Mouse (Mus musculus) embryonic facial prominence, embryonic 13.5 days (tissue): ENCODE measurements around the gene Sdf4. TPM values are rescaled to one million over a fixed set of nuclear protein-coding genes. Genes with fewer than 3 reads are reported as not detected.
A peak's percentile ranks its signal among the peaks of the same experiment; 100 is the strongest.

Experiments
- ATAC-seq: fragments of 200-750 bp; cut with Nextera tagmentation; 2 replicates; pipeline ENCODE4 v1.8.0; 2017; ENCODE audit warnings: low read depth; ENCODE audit not compliant: insufficient number of reproducible peaks, insufficient read depth, low FRiP score, low TSS enrichment
- H3K27ac ChIP-seq: fragments of 300-500 bp; sonication (generic); 2 replicates; pipeline ENCODE4 v1.5.1; 2015; ENCODE audit warnings: moderate library complexity, mild to moderate bottlenecking, inconsistent platforms
- H3K27me3 ChIP-seq: fragments of 300-500 bp; sonication (generic); 2 replicates; pipeline ENCODE4 v1.6.1; 2015; ENCODE audit warnings: mild to moderate bottlenecking, inconsistent platforms
- H3K36me3 ChIP-seq: fragments of 300-500 bp; sonication (generic); 2 replicates; pipeline ENCODE4 v1.6.1; 2015; ENCODE audit warnings: mild to moderate bottlenecking, inconsistent platforms
- H3K4me1 ChIP-seq: fragments of 300-500 bp; sonication (generic); 2 replicates; pipeline ENCODE4 v1.6.1; 2015; ENCODE audit warnings: inconsistent platforms
- H3K4me2 ChIP-seq: fragments of 300-500 bp; sonication (generic); 2 replicates; pipeline ENCODE4 v1.6.1; 2015; ENCODE audit warnings: moderate library complexity, mild to moderate bottlenecking, inconsistent platforms
- H3K4me3 ChIP-seq: fragments of 300-500 bp; sonication (generic); 2 replicates; pipeline ENCODE4 v1.5.1; 2015; ENCODE audit warnings: mild to moderate bottlenecking, inconsistent platforms
- H3K9ac ChIP-seq: fragments of 300-500 bp; sonication (generic); 2 replicates; pipeline ENCODE4 v1.6.1; 2015; ENCODE audit warnings: mild to moderate bottlenecking, inconsistent platforms
- H3K9me3 ChIP-seq: fragments of 300-500 bp; sonication (generic); 2 replicates; pipeline ENCODE4 v1.6.1; 2016; ENCODE audit warnings: inconsistent platforms
- WGBS: fragments of 180-500 bp; shearing (Covaris S2); methylation state at CpG from one replicate; pipeline ENCODE4 v1.1.7; 2015; ENCODE audit warnings: mixed read lengths; 5-methylcytosine and 5-hydroxymethylcytosine counted together
- polyA plus RNA-seq: library from polyadenylated mRNA; unstranded; fragments of >200 nt; fragmentation: Nextera tagmentation; extraction: Ambion mirVana; gene quantifications from 2 replicates; pipeline ENCODE4 v1.2.1, GENCODE M21; 2015

The Sdf4 gene
- 154 and 156 TPM in 2 replicates for polyA plus RNA-seq

DNA sequence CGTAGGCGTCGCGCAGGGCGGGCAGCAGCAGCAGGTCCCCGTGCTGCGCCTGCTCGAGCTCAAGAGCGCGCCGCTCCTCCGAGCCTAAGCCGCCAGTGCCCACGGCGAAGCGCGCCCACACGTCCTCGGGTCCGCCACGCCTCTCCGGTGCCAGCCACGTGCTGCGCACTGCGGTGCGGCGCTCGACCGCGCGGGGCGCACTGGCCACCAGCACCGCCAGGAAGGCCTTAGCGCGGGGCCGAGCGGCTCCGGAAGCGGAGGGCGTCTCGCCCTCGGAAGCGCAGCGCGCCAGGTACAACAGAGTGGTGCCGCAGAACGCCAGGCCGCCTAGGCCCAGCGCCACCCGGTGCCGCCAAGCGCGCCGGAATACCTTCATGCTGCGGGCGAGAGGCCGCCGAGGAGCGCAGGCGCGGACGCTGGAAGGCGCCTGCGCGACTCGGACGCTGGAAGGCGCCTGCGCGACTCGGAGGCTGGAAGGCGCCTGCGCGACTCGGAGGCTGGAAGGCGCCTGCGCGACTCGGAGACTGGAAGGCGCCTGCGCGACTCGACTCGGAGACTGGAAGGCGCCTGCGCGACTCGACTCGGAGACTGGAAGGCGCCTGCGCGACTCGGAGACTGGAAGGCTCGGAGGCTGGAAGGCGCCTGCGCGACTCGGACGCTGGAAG lies at the start of gene Sdf4, which contains the start of gene B3galt6:
TSS of gene Sdf4 (plus strand) at position 632 of the 665 bp plus-strand sequence.
TSS of gene B3galt6 (minus strand) at position 409 of the 665 bp plus-strand sequence.
- peak within 1 kb of the TSS; percentile 97 for H3K27ac ChIP-seq
- peaks cover 28% of the 10 kb centered on the region for H3K36me3 ChIP-seq
- H3K9me3 ChIP-seq = no peaks in the 10 kb centered on the region
- H3K27me3 ChIP-seq = no peaks in the 10 kb centered on the region
- peaks cover 24% of the 10 kb centered on the region for H3K4me1 ChIP-seq
- 1% methylated on average over 99 of the region's 99 CpGs for WGBS
- H3K9ac ChIP-seq = peak within 1 kb of the TSS; percentile 91
- peak within 1 kb of the TSS; percentile 98 for H3K4me2 ChIP-seq
- ATAC-seq = peak; percentile 85
- peak within 1 kb of the TSS; percentile 90 for H3K4me3 ChIP-seq

DNA sequence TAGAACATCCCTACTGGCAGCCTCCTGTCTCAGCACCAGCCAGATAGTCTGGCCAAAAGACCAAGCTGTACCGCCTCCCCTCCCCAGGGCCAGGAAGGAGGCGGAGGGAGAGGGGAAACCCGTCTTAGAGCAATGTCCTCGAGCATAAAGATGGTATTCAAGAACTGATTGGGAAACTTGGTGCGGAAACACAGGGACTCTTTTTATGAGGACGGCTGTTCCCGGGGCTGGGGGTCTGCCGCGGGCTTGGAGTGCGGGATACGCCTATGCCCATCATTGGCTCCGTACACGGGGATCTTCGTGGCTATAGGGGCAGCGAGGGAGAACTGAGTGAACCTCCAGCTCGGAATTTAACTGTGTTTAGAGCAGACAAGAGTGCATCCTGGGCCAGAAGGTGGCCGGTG lies 49.6 kb upstream of the Sdf4 start:
- peak overlapping the region; percentile 93 for H3K4me3 ChIP-seq
- H3K4me2 ChIP-seq = peak overlapping the region; percentile 94
- H3K9me3 ChIP-seq = no peaks in the 10 kb centered on the region
- peaks cover 16% of the 10 kb centered on the region for H3K4me1 ChIP-seq
- H3K9ac ChIP-seq = peak overlapping the region; percentile 95
- peaks cover 16% of the 10 kb centered on the region for H3K36me3 ChIP-seq
- under 1% methylated on average over 17 of the region's 17 CpGs for WGBS
- H3K27ac ChIP-seq = peak overlapping the region; percentile 81
- ATAC-seq = no peak
- no peaks in the 10 kb centered on the region for H3K27me3 ChIP-seq

DNA sequence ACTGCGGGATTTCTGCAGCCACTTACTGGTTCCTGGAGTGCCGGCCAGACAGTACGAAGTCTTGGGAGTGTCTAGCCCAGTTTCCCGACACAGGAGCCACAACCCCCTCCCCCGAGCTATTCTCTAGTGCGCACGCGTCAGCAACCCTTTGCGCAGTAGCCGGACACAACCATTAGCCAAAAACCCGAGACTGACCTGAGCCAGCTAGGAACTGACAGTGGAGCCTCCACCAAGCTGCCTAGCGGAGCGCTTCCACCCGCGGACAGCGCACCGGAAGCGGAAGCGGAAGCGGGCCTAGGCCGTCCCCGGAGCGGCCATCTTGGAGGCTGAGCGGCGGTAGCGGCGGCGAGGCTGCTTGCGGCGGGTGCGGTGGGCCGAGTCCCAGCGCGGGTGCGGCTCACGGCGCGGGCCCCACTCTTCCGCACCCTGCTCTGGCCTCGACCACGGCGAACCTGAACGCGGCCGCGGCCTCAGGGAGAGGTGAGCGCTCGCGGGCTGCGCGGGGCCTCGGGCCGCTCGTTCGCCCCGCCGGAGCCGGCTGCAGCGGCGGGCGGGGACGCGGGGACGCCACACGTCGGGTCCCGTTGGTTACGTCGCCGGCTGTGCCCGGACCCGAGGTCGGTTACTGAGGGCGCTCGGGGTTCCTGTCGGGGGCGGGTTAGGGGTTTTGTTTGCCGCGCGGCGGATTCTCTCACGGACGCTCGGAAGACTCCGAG lies 49.0 kb upstream of the Sdf4 start, which contains the start of gene Ube2j2:
TSS of gene Ube2j2 (plus strand) at position 298 of the 716 bp plus-strand sequence.
- peak within 1 kb of the TSS; percentile 95 for H3K9ac ChIP-seq
- H3K27ac ChIP-seq = peak within 1 kb of the TSS; percentile 81
- H3K4me3 ChIP-seq = peak within 1 kb of the TSS; percentile 93
- H3K9me3 ChIP-seq = no peaks in the 10 kb centered on the region
- peaks cover 16% of the 10 kb centered on the region for H3K4me1 ChIP-seq
- peak; percentile 97 for ATAC-seq
- under 1% methylated on average over 85 of the region's 85 CpGs for WGBS
- no peaks in the 10 kb centered on the region for H3K27me3 ChIP-seq
- peak within 1 kb of the TSS; percentile 94 for H3K4me2 ChIP-seq
- H3K36me3 ChIP-seq = peaks cover 22% of the 10 kb centered on the region

DNA sequence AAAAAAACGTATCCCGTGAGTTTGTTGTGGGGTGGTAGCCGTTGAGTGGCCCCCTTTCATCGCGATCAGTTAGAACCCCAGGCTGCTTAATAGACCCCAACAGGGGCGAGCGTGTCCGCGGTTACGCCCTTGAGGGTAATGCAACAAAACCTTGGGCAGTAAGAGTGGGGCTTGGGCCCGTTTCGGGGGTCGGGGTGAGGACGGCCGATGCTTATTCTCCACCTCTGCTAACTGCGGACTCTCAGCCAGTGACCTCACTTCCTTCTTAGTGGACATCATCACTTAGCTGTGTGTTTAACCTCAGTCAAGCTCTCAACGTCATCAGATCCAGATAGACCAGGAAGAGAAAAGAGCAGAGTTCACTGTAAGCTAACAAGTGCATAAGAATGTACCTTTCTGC lies 48.4 kb upstream of the Sdf4 start:
- H3K9me3 ChIP-seq = no peaks in the 10 kb centered on the region
- H3K36me3 ChIP-seq = peaks cover 28% of the 10 kb centered on the region
- ATAC-seq = no peak
- H3K27ac ChIP-seq = peak overlapping the region; percentile 75; the same call in 1 of the 2 replicates
- no peaks in the 10 kb centered on the region for H3K27me3 ChIP-seq
- peaks cover 16% of the 10 kb centered on the region for H3K4me1 ChIP-seq
- WGBS = 1% methylated on average over 17 of the region's 17 CpGs
- H3K4me2 ChIP-seq = peak overlapping the region; percentile 94
- H3K9ac ChIP-seq = peak overlapping the region; percentile 95
- peak overlapping the region; percentile 93 for H3K4me3 ChIP-seq

DNA sequence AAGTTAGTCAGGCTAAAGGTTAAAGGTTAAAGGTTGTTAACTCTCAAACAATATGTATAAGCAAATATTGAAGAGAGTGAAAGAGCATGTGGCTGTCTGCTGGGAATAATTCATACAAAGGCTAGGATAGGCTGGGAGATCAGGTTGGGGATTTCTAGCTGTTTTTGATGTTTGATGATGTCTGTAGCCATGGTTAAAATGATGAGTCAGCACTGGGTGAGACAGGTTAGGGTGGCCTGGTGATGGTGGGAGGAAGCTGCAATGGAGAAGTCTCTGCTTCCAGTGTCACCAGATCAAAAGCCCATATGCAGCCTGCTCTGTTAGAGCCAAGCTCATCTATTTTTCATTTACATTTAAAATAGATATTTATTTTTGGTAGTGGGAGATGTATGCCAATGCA lies 45.6 kb upstream of the Sdf4 start:
- H3K4me3 ChIP-seq = no peak overlapping the region
- no peaks in the 10 kb centered on the region for H3K27me3 ChIP-seq
- no peak overlapping the region for H3K9ac ChIP-seq
- no peak overlapping the region for H3K27ac ChIP-seq
- H3K36me3 ChIP-seq = peaks cover 56% of the 10 kb centered on the region
- no peak for ATAC-seq
- no peak overlapping the region for H3K4me2 ChIP-seq
- H3K9me3 ChIP-seq = no peaks in the 10 kb centered on the region
- H3K4me1 ChIP-seq = peaks cover 16% of the 10 kb centered on the region

DNA sequence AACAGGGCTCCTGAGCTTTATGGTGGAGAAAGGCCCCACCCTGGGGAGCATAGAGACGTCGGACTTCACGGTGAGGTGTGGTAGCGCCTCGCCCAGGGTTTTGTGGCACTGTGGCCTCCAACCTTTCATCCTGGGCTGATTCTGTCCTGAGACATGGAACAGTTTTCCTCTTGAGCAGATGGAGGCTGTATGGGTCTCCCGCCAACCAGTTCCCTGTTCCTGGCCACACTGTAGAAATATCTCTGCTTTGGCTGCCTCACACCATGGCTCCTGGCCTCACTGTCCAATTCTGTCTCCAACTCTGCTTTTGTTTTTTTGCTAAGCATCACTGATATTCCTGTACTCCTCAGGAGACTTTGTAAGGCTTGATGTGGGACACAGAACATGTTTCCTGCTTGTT lies 37.2 kb upstream of the Sdf4 start:
- Histone ChIP-seq H3K27me3 (no peaks in the 10 kb centered on the region), H3K27ac (no peak overlapping the region), H3K4me1 (no peaks in the 10 kb centered on the region), H3K9ac (no peak overlapping the region), H3K9me3 (no peaks in the 10 kb centered on the region), H3K4me2 (no peak overlapping the region), H3K4me3 (no peak overlapping the region), H3K36me3 (peaks cover 83% of the 10 kb centered on the region)
- 94% methylated on average over 6 of the region's 6 CpGs for WGBS
- ATAC-seq = no peak

DNA sequence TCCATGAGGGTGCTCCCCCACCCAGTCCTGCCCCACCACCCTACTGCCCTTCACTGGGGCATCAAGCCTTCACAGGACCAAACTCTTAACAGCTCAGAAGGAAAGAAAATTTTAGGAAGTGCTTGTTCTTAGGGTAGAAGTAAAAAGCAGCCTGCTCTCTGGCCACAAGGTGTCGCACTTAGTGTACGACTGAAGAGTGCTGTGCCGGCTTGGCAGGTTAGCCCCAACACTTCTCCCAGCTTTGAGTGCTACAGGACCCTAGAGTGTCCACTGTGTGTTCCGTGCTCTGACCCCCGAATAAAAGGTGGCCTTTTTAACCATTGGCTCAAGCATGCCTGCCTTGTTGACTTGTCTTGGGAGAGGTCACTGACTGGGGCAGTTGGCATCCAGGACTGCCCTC lies 33.4 kb upstream of the Sdf4 start:
- Histone ChIP-seq H3K4me2 (no peak overlapping the region), H3K4me1 (peaks cover 23% of the 10 kb centered on the region), H3K36me3 (peaks cover 54% of the 10 kb centered on the region), H3K9me3 (no peaks in the 10 kb centered on the region), H3K9ac (no peak overlapping the region), H3K27me3 (no peaks in the 10 kb centered on the region), H3K4me3 (no peak overlapping the region), H3K27ac (no peak overlapping the region)
- ATAC-seq = no peak
- 6% methylated on average over 5 of the region's 5 CpGs for WGBS

DNA sequence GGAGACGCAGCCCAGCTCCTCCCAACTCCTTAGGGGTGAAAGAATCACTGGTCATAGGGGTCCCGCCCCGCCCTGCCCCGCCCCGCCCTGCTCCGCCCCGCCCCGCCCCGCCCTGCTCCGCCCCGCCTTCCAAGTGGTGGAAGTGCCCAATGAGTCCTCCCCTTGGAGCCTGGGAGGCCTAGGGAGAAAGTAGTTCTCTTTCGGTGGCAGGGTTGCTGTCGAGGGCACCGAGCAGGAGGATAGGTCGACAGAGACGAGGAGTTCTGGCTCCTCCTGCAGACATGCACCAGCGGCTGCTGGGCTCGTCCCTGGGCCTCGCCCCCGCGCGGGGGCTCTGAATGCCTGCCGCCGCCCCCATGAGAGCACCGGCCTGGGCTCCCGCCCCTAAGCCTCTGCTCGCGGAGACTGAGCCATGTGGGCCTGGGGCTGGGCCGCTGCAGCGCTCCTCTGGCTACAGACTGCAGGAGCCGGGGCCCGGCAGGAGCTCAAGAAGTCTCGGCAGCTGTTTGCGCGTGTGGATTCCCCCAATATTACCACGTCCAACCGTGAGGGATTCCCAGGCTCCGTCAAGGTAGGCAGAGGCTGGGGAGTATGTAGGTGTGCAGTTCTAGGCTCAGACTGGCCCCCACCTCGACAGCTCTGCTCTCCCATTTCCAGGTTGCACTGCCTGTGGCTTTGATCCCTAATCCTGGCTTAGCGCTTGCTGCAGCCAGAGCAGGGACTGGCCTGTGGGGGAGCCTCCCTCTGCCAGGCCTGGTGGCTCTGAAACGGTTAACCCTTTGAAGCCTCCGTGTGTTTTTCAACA lies 30.3 kb upstream of the Sdf4 start, which contains the start of gene C1qtnf12:
TSS of gene C1qtnf12 (plus strand) at position 152 of the 805 bp plus-strand sequence.
- Histone ChIP-seq H3K27ac (peak within 1 kb of the TSS; percentile 82), H3K27me3 (no peaks in the 10 kb centered on the region), H3K36me3 (peaks cover 52% of the 10 kb centered on the region), H3K4me2 (peak within 1 kb of the TSS; percentile 93), H3K4me3 (peak within 1 kb of the TSS; percentile 65), H3K9ac (peak within 1 kb of the TSS; percentile 79), H3K9me3 (no peaks in the 10 kb centered on the region), H3K4me1 (peaks cover 23% of the 10 kb centered on the region)
- peak; percentile 59 for ATAC-seq
- WGBS = under 1% methylated on average over 42 of the region's 42 CpGs

DNA sequence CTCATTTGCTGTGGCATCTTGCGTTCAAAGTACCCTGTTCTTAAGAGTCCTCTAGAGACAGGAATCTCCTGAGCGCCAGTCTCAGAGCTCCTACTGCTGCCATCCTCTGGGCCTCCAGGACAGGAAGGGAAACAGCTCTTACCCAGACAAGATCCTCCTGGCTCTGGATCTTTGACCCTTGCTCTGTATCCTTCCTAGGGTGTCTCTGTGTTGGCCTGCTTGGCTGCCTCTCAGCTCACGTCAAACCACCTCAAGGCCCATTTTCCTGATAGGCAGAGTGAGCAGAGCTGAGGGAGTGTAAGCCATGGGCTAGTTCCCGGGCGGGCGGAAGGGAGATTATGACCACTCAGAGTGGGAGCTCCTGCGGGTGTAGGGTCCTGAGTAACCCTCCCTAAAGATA lies 29.6 kb upstream of the Sdf4 start:
- Histone ChIP-seq H3K27ac (no peak overlapping the region), H3K4me2 (peak overlapping the region; percentile 93), H3K9ac (peak overlapping the region; percentile 79), H3K36me3 (peaks cover 45% of the 10 kb centered on the region), H3K27me3 (no peaks in the 10 kb centered on the region), H3K4me3 (peak overlapping the region; percentile 65), H3K9me3 (no peaks in the 10 kb centered on the region), H3K4me1 (peaks cover 23% of the 10 kb centered on the region)
- no peak for ATAC-seq
- 47% methylated on average over 7 of the region's 7 CpGs for WGBS

DNA sequence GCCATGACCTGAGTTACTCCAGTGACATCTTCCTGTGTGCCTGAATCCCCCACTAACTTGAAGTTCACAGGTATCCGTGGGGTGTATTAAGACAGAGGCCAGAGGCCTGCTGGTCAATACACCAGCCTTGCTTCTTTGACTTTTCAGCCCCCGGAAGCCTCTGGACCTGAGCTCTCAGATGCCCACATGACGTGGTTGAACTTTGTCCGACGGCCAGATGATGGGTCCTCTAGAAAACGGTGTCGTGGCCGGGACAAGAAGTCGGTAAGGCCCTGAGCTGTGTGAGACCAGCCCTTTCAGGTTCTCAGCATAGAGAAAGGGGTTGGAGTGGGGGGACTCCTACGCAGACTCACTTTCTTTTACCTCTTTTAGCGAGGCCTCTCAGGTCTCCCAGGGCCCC lies 28.3 kb upstream of the Sdf4 start:
- Histone ChIP-seq H3K27ac (no peak overlapping the region), H3K27me3 (no peaks in the 10 kb centered on the region), H3K36me3 (peaks cover 36% of the 10 kb centered on the region), H3K4me3 (no peak overlapping the region), H3K9me3 (no peaks in the 10 kb centered on the region), H3K4me2 (no peak overlapping the region), H3K9ac (no peak overlapping the region), H3K4me1 (peaks cover 23% of the 10 kb centered on the region)
- ATAC-seq = no peak
- 92% methylated on average over 11 of the region's 11 CpGs for WGBS

DNA sequence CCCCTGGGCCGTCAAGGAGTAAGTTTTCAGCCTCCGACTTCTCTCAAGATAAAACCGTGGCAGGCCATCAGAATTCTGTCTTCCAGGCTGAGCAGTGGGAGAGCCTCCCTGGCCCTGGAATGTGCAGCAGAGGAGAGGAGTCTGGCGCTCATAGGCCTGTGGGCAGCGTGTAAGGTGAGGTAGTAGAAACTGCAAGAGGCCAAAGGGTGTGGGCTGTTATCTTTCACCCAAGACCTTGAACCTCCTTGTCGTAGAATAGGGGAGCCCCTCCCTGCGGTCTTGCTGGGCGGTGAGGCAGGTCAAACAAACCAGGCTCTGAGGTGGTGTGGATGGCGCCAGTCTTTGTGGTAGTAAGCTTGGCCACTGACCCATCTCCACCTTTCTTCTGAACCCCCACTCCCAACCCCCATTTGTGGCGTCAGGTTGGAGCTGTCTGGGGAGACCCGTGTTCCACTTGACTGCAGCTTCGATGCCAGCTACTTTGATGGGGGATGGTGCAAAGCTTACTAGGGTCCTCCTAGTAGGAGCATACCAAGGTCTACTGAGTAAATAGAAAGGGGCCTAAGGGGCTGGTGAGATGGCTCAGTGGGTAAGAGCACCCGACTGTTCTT lies 23.5 kb upstream of the Sdf4 start:
- Histone ChIP-seq H3K27ac (no peak overlapping the region), H3K27me3 (no peaks in the 10 kb centered on the region), H3K9ac (no peak overlapping the region), H3K4me2 (no peak overlapping the region), H3K4me3 (no peak overlapping the region), H3K36me3 (peaks cover 28% of the 10 kb centered on the region), H3K4me1 (no peaks in the 10 kb centered on the region; the same call in 1 of the 2 replicates), H3K9me3 (no peaks in the 10 kb centered on the region)
- WGBS = 85% methylated on average over 13 of the region's 13 CpGs
- ATAC-seq = no peak
